Mouse (Mus musculus): ENCODE results near the gene Robo4. TPM values are rescaled to one million over a fixed set of nuclear protein-coding genes. Genes with fewer than 3 reads are reported as not detected.

Robo4 gene
- polyA plus RNA-seq, 1 experiment from 2014 or later: 23.7 TPM

GRCm38 (mm10) chr9:37406372-37406771, 4.7 kb downstream of the Robo4 start:
- Histone ChIP-seq H3K27me3 (no peaks in the 10 kb centered on the region), H3K4me1 (no peaks in the 10 kb centered on the region), H3K9me3 (no peaks in the 10 kb centered on the region), H3K9ac (no peak overlapping the region), H3K27ac (no peak overlapping the region), H3K4me2 (no peak overlapping the region), H3K36me3 (no peaks in the 10 kb centered on the region), H3K4me3 (no peak overlapping the region)
- ATAC-seq (ENCODE audit: borderline replicate concordance, extremely low read depth, low FRiP score, low TSS enrichment): no peak
- 0% methylated on average over 1 of the region's 1 CpGs for WGBS

- Histone ChIP-seq H3K4me3 (no peak overlapping the region), H3K4me2 (peak overlapping the region; percentile 37), H3K9ac (no peak overlapping the region), H3K4me1 (no peaks in the 10 kb centered on the region), H3K9me3 (no peaks in the 10 kb centered on the region), H3K27me3 (no peaks in the 10 kb centered on the region), H3K27ac (no peak overlapping the region), H3K36me3 (no peaks in the 10 kb centered on the region)
- 20% methylated on average over 19 of the region's 19 CpGs for WGBS
- peak; percentile 50; the same call in 1 of the 2 replicates for ATAC-seq (ENCODE audit: borderline replicate concordance, extremely low read depth, low FRiP score, low TSS enrichment)
Measured at GRCm38 (mm10) chr9:37407850-37408502, 6.3 kb downstream of the Robo4 start.

GRCm38 (mm10) chr9:37409698-37410445, 8.2 kb downstream of the Robo4 start:
- Histone ChIP-seq H3K9ac (no peak overlapping the region), H3K27ac (no peak overlapping the region), H3K4me3 (no peak overlapping the region), H3K9me3 (no peaks in the 10 kb centered on the region), H3K4me1 (no peaks in the 10 kb centered on the region), H3K4me2 (no peak overlapping the region), H3K27me3 (no peaks in the 10 kb centered on the region), H3K36me3 (no peaks in the 10 kb centered on the region)
- WGBS: 60% methylated on average over 8 of the region's 8 CpGs
- no peak for ATAC-seq (ENCODE audit: borderline replicate concordance, extremely low read depth, low FRiP score, low TSS enrichment)

GRCm38 (mm10) chr9:37412989-37413388, 11.3 kb downstream of the Robo4 start:
- Histone ChIP-seq H3K9ac (no peak overlapping the region), H3K27me3 (no peaks in the 10 kb centered on the region), H3K27ac (no peak overlapping the region), H3K4me2 (no peak overlapping the region), H3K4me1 (no peaks in the 10 kb centered on the region), H3K36me3 (no peaks in the 10 kb centered on the region), H3K4me3 (no peak overlapping the region), H3K9me3 (no peaks in the 10 kb centered on the region)
- 47% methylated on average over 3 of the region's 3 CpGs for WGBS
- ATAC-seq (ENCODE audit: borderline replicate concordance, extremely low read depth, low FRiP score, low TSS enrichment): no peak

GRCm38 (mm10) chr9:37414666-37415065, 13.0 kb downstream of the Robo4 start:
- no peaks in the 10 kb centered on the region for H3K9me3 ChIP-seq
- ATAC-seq (ENCODE audit: borderline replicate concordance, extremely low read depth, low FRiP score, low TSS enrichment): no peak
- no peak overlapping the region for H3K4me2 ChIP-seq
- H3K4me3 ChIP-seq: no peak overlapping the region
- no peaks in the 10 kb centered on the region for H3K27me3 ChIP-seq
- H3K36me3 ChIP-seq: no peaks in the 10 kb centered on the region
- H3K9ac ChIP-seq: no peak overlapping the region
- WGBS: 62% methylated on average over 3 of the region's 3 CpGs
- no peak overlapping the region for H3K27ac ChIP-seq
- H3K4me1 ChIP-seq: no peaks in the 10 kb centered on the region

GRCm38 (mm10) chr9:37418791-37419190, 17.1 kb downstream of the Robo4 start:
- no peaks in the 10 kb centered on the region for H3K27me3 ChIP-seq
- no peak overlapping the region for H3K4me3 ChIP-seq
- WGBS: 72% methylated on average over 4 of the region's 4 CpGs
- no peak overlapping the region for H3K9ac ChIP-seq
- no peak overlapping the region for H3K4me2 ChIP-seq
- H3K36me3 ChIP-seq: no peaks in the 10 kb centered on the region
- no peak for ATAC-seq (ENCODE audit: borderline replicate concordance, extremely low read depth, low FRiP score, low TSS enrichment)
- H3K4me1 ChIP-seq: 0 out of 2 replicates have a peak, but pooled peaks cover 8% of the 10 kb centered on the region
- H3K27ac ChIP-seq: no peak overlapping the region
- H3K9me3 ChIP-seq: no peaks in the 10 kb centered on the region

GRCm38 (mm10) chr9:37420676-37421075, 19.0 kb downstream of the Robo4 start:
- H3K4me2 ChIP-seq: peak overlapping the region; percentile 61
- 0 out of 2 replicates have a peak, but pooled peaks cover 8% of the 10 kb centered on the region for H3K4me1 ChIP-seq
- no peaks in the 10 kb centered on the region for H3K36me3 ChIP-seq
- H3K9me3 ChIP-seq: no peaks in the 10 kb centered on the region
- no peaks in the 10 kb centered on the region for H3K27me3 ChIP-seq
- peak overlapping the region; percentile 30 for H3K4me3 ChIP-seq
- H3K27ac ChIP-seq: no peak overlapping the region
- no peak overlapping the region for H3K9ac ChIP-seq
- peak; percentile 91 for ATAC-seq (ENCODE audit: borderline replicate concordance, extremely low read depth, low FRiP score, low TSS enrichment)
- under 1% methylated on average over 27 of the region's 27 CpGs for whole genome bisulfite sequencing

- WGBS: 25% methylated on average over 12 of the region's 12 CpGs
- Histone ChIP-seq H3K4me3 (peak overlapping the region; percentile 30; the same call in 1 of the 2 replicates), H3K27me3 (no peaks in the 10 kb centered on the region), H3K36me3 (no peaks in the 10 kb centered on the region), H3K27ac (no peak overlapping the region), H3K4me2 (peak overlapping the region; percentile 61), H3K4me1 (0 out of 2 replicates have a peak, but pooled peaks cover 8% of the 10 kb centered on the region), H3K9ac (no peak overlapping the region), H3K9me3 (no peaks in the 10 kb centered on the region)
- peak; percentile 32 for ATAC-seq (ENCODE audit: borderline replicate concordance, extremely low read depth, low FRiP score, low TSS enrichment)
Measured at GRCm38 (mm10) chr9:37421239-37421638, 19.5 kb downstream of the Robo4 start.

- Histone ChIP-seq H3K9me3 (no peaks in the 10 kb centered on the region), H3K4me2 (no peak overlapping the region), H3K36me3 (no peaks in the 10 kb centered on the region), H3K9ac (no peak overlapping the region), H3K4me1 (peaks cover 24% of the 10 kb centered on the region), H3K27me3 (peaks cover 68% of the 10 kb centered on the region), H3K4me3 (no peak overlapping the region), H3K27ac (no peak overlapping the region)
- no peak for ATAC-seq (ENCODE audit: borderline replicate concordance, extremely low read depth, low FRiP score, low TSS enrichment)
- 16% methylated on average over 26 of the region's 26 CpGs for WGBS
Measured at GRCm38 (mm10) chr9:37429326-37429725, 27.6 kb downstream of the Robo4 start.

GRCm38 (mm10) chr9:37430582-37430981, 28.9 kb downstream of the Robo4 start:
- H3K4me3 ChIP-seq: peak overlapping the region; percentile 21; the same call in 1 of the 2 replicates
- peaks cover 80% of the 10 kb centered on the region for H3K27me3 ChIP-seq
- H3K9ac ChIP-seq: no peak overlapping the region
- peak; percentile 75 for ATAC-seq (ENCODE audit: borderline replicate concordance, extremely low read depth, low FRiP score, low TSS enrichment)
- no peak overlapping the region for H3K27ac ChIP-seq
- peak overlapping the region; percentile 44 for H3K4me2 ChIP-seq
- WGBS: under 1% methylated on average over 12 of the region's 12 CpGs
- no peaks in the 10 kb centered on the region for H3K9me3 ChIP-seq
- H3K4me1 ChIP-seq: peaks cover 24% of the 10 kb centered on the region
- no peaks in the 10 kb centered on the region for H3K36me3 ChIP-seq

- peaks cover 24% of the 10 kb centered on the region for H3K4me1 ChIP-seq
- H3K27ac ChIP-seq: no peak overlapping the region
- peak overlapping the region; percentile 68 for H3K4me2 ChIP-seq
- 0 out of 2 replicates have a peak, but pooled peaks have one; percentile 58 for ATAC-seq (ENCODE audit: borderline replicate concordance, extremely low read depth, low FRiP score, low TSS enrichment)
- H3K9ac ChIP-seq: no peak overlapping the region
- peaks cover 86% of the 10 kb centered on the region for H3K27me3 ChIP-seq
- no peaks in the 10 kb centered on the region for H3K9me3 ChIP-seq
- no peaks in the 10 kb centered on the region for H3K36me3 ChIP-seq
- peak overlapping the region; percentile 34 for H3K4me3 ChIP-seq
- under 1% methylated on average over 16 of the region's 17 CpGs for WGBS
Measured at GRCm38 (mm10) chr9:37432026-37432666, 30.4 kb downstream of the Robo4 start.

All from lung, embryonic 15.5 days (tissue).